Mouse (Mus musculus): ENCODE results near the gene Vmn1r85.

- TF ChIP-seq CTCF (IDR thresholded peaks at IDR 0.05; ENCODE audit: insufficient read depth, low read length) (no peak), POLR2A (IDR thresholded peaks at IDR 0.05; ENCODE audit: borderline replicate concordance, extremely low read depth, low read depth, low read length) (no peak)
Observed at GRCm38 (mm10) chr7:13119817-13120216, 24.8 kb upstream of the Vmn1r85 start, which contains the start of gene Vmn1r86.
